Mouse (Mus musculus): ENCODE measurements around the gene Hadha.

Gene Hadha

GRCm38 (mm10) chr5:30154474-30155394, at the start of gene Hadha, which contains the start of gene Hadhb:
TSS of gene Hadha (minus strand) at chr5:30155162.
TSS of gene Hadhb (plus strand) at chr5:30155248.
- peak; percentile 86 for DNase-seq (ENCODE audit: low read depth, low spot score)

- DNase-seq (ENCODE audit: low read depth, low spot score): no peak
Measured at GRCm38 (mm10) chr5:30204441-30204840, 49.5 kb upstream of the Hadha start.

- DNase-seq (ENCODE audit: low read depth, low spot score): no peak
Measured at GRCm38 (mm10) chr5:30203216-30203885, 48.4 kb upstream of the Hadha start.

GRCm38 (mm10) chr5:30202221-30202620, 47.3 kb upstream of the Hadha start:
- no peak for DNase-seq (ENCODE audit: low read depth, low spot score)

GRCm38 (mm10) chr5:30201521-30201920, 46.6 kb upstream of the Hadha start:
- DNase-seq (ENCODE audit: low read depth, low spot score): peak; percentile 48

GRCm38 (mm10) chr5:30198257-30198656, 43.3 kb upstream of the Hadha start:
- no peak for DNase-seq (ENCODE audit: low read depth, low spot score)

- DNase-seq (ENCODE audit: low read depth, low spot score): no peak
Measured at GRCm38 (mm10) chr5:30195340-30195739, 40.4 kb upstream of the Hadha start.

- no peak for DNase-seq (ENCODE audit: low read depth, low spot score)
Measured at GRCm38 (mm10) chr5:30192452-30192851, 37.5 kb upstream of the Hadha start.

GRCm38 (mm10) chr5:30187687-30188485, 32.9 kb upstream of the Hadha start:
- DNase-seq (ENCODE audit: low read depth, low spot score): no peak

GRCm38 (mm10) chr5:30175811-30176210, 20.8 kb upstream of the Hadha start:
- no peak for DNase-seq (ENCODE audit: low read depth, low spot score)

GRCm38 (mm10) chr5:30172931-30173692, 18.1 kb upstream of the Hadha start:
- no peak for DNase-seq (ENCODE audit: low read depth, low spot score)

- DNase-seq (ENCODE audit: low read depth, low spot score): no peak
Measured at GRCm38 (mm10) chr5:30172115-30172514, 17.2 kb upstream of the Hadha start.

GRCm38 (mm10) chr5:30170303-30170940, 15.5 kb upstream of the Hadha start:
- DNase-seq (ENCODE audit: low read depth, low spot score): no peak

- DNase-seq (ENCODE audit: low read depth, low spot score): no peak
Measured at GRCm38 (mm10) chr5:30165234-30165946, 10.4 kb upstream of the Hadha start.

- DNase-seq (ENCODE audit: low read depth, low spot score): no peak
Measured at GRCm38 (mm10) chr5:30162339-30162738, 7.4 kb upstream of the Hadha start.

GRCm38 (mm10) chr5:30161836-30162235, 6.9 kb upstream of the Hadha start:
- DNase-seq (ENCODE audit: low read depth, low spot score): no peak

GRCm38 (mm10) chr5:30159601-30160000, 4.6 kb upstream of the Hadha start:
- no peak for DNase-seq (ENCODE audit: low read depth, low spot score)

- DNase-seq (ENCODE audit: low read depth, low spot score): no peak
Measured at GRCm38 (mm10) chr5:30155821-30156629, 1.1 kb upstream of the Hadha start.

GRCm38 (mm10) chr5:30155395-30155792, 432 bp upstream of the Hadha start:
- DNase-seq (ENCODE audit: low read depth, low spot score): no peak

Data from telencephalon, adult 2 months (tissue).